Comparison of ENCODE assay signal across 9 mouse cellular contexts in the genomic region with DNA sequence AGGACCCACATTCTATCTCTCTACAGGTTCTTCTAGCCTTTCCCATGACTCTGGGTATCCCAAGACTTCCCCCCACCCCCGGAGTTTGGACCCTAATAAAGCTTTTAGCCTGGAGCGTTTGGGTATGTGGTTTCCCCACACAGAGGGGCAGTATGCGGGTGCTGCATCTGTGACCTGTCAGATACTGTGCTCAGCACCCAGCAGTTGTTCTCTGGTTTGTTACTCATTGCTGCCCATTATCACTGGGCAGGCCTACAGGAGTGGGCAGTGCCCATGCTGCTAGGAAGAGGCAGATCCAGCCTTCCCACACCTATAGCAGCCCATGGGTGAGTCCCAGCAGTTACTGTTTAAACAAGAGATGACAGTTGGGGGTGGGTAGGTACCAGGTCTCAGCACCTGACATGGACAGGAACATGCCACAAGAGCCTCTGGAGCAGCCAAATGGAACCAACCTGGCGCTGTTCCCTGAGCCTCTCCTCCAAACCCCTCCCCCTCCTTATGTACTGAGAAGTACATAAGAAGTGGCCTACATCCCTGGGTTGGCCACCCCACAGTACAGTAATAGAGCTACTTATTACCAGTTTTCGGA. TPM values are rescaled to one million over a fixed set of nuclear protein-coding genes. Genes with fewer than 3 reads are reported as not detected.
DNase-seq lines count a peak whose midpoint lies in the region; ATAC-seq and TF ChIP-seq lines count a peak whose summit lies in the region.
"Had no signal": no experiment of that assay in that cellular context is flagged by ENCODE, and none has a peak within 500 bp of the region (broad histone marks: within the 10 kb centered on the region; RNA-seq: fewer than 3 reads in every experiment).

No protein-coding gene starts in this region.

- H3K36me3 ChIP-seq in heart, postnatal 0 days (replicated peaks; ENCODE audit: control insufficient read depth, insufficient read depth, low read length) = peaks cover 20% of the 10 kb centered on the region
- no peaks in the 10 kb centered on the region for H3K36me3 ChIP-seq in neural tube, embryonic 15.5 days

- DNase-seq in lung, adult 18-20 months = peak; percentile 47 to 52
- no peak for DNase-seq in lung, postnatal 10 days
- no peak for DNase-seq in heart, postnatal 0 days (ENCODE audit: low spot score)
- DNase-seq in kidney, postnatal 25 days = peak; percentile 92 to 96
- no peak for DNase-seq in layer of hippocampus, adult 8-10 months (ENCODE audit: low spot score in 2 of 2)
- DNase-seq in urinary bladder, postnatal 36 days (ENCODE audit: low spot score in 2 of 2) = no peak
- DNase-seq: layer of hippocampus, adult 9-11 months had no signal

- H3K4me1 ChIP-seq in heart, postnatal 0 days (ENCODE audit: control insufficient read depth, insufficient read depth) = peaks cover 18% of the 10 kb centered on the region
- H3K4me1 ChIP-seq in neural tube, embryonic 15.5 days = peaks cover 22% of the 10 kb centered on the region

- no peak overlapping the region for H3K9ac ChIP-seq in heart, postnatal 0 days (replicated peaks; ENCODE audit: low read depth, low read length)
- H3K9ac ChIP-seq in neural tube, embryonic 15.5 days (replicated peaks) = no peak overlapping the region

- no peak for TF ChIP-seq CTCF in heart, postnatal 0 days (IDR thresholded peaks at IDR 0.05; ENCODE audit: low read depth)

- no peak for ATAC-seq in heart, postnatal 0 days (ENCODE audit: insufficient read depth, low read depth)
- no peak for ATAC-seq in neural tube, embryonic 15.5 days (ENCODE audit: low FRiP score)
- no peak for ATAC-seq in megakaryocyte-erythroid progenitor cell, adult 5-6 weeks (replicated peaks; ENCODE audit: low FRiP score, low TSS enrichment, poor library complexity, severe bottlenecking)

- no peaks in the 10 kb centered on the region for H3K9me3 ChIP-seq in heart, postnatal 0 days (replicated peaks; ENCODE audit: control insufficient read depth, low read length)
- no peaks in the 10 kb centered on the region for H3K9me3 ChIP-seq in neural tube, embryonic 15.5 days (replicated peaks)

- peak overlapping the region; percentile 98; the same call in 1 of the 2 replicates for H3K27ac ChIP-seq in heart, postnatal 0 days (ENCODE audit: low read depth)
- no peak overlapping the region for H3K27ac ChIP-seq in neural tube, embryonic 15.5 days (replicated peaks)

- no peaks in the 10 kb centered on the region for H3K27me3 ChIP-seq in heart, postnatal 0 days (ENCODE audit: control insufficient read depth, insufficient read depth, low read length)
- H3K27me3 ChIP-seq in neural tube, embryonic 15.5 days (replicated peaks) = no peaks in the 10 kb centered on the region

- peak overlapping the region; percentile 72 for H3K4me2 ChIP-seq in heart, postnatal 0 days (ENCODE audit: low read depth, low read length)
- peak overlapping the region; percentile 98 for H3K4me2 ChIP-seq in neural tube, embryonic 15.5 days

- TF ChIP-seq EP300 in heart, postnatal 0 days (IDR thresholded peaks at IDR 0.05; ENCODE audit: low read depth) = no peak

- 87% methylated on average over 5 of the region's 5 CpGs for WGBS in heart, postnatal 0 days
- 94% methylated on average over 5 of the region's 5 CpGs for WGBS in neural tube, embryonic 15.5 days

- peak overlapping the region; percentile 58 for H3K4me3 ChIP-seq in heart, postnatal 0 days (ENCODE audit: low read depth, low read length)
- H3K4me3 ChIP-seq in neural tube, embryonic 15.5 days (replicated peaks) = no peak overlapping the region; the same call in 1 of the 2 replicates

RNA-seq across cellular contexts. Expression of gene Smtn, which starts 3.6 kb away (rescaled TPM):
- total RNA-seq in heart, postnatal 0 days (2014; rRNA removed; ENCODE audit: low replicate concordance) = 74.5 and 94.2 TPM in 2 replicates
- 86.3 and 104 TPM in 2 replicates for polyA plus RNA-seq in heart, postnatal 0 days (2015; fragmentation: Nextera tagmentation; extraction: Ambion mirVana)
- 18.5 and 28.1 TPM in 2 replicates for polyA plus RNA-seq in neural tube, embryonic 15.5 days (2015; fragmentation: Nextera tagmentation; extraction: Ambion mirVana)
- total RNA-seq in layer of hippocampus, adult 8-10 months (2022) = 10 to 100 TPM in 1 of 4 experiments, 1 to 10 TPM in 3; 6.4 to 12.1 (median 8.3) TPM
- total RNA-seq in megakaryocyte-erythroid progenitor cell, adult 5-6 weeks (2014; fragmentation: Nextera tagmentation) = 3.3 and 4.1 TPM in 2 replicates
- total RNA-seq in megakaryocyte-erythroid progenitor cell, adult 5-6 weeks (2017) = 0.30 and 1.3 TPM in 2 replicates

RNA-seq across cellular contexts. Expression of gene Selenom, which starts 22.4 kb away (rescaled TPM):
- total RNA-seq in heart, postnatal 0 days (2014; rRNA removed; ENCODE audit: low replicate concordance) = 147 and 156 TPM in 2 replicates
- 129 and 130 TPM in 2 replicates for polyA plus RNA-seq in heart, postnatal 0 days (2015; fragmentation: Nextera tagmentation; extraction: Ambion mirVana)
- 174 and 188 TPM in 2 replicates for polyA plus RNA-seq in neural tube, embryonic 15.5 days (2015; fragmentation: Nextera tagmentation; extraction: Ambion mirVana)
- total RNA-seq in layer of hippocampus, adult 8-10 months (2022) = 100 to 1,000 TPM; 161 to 198 (median 177) TPM
- not detected in 2 replicates for total RNA-seq in megakaryocyte-erythroid progenitor cell, adult 5-6 weeks (2014; fragmentation: Nextera tagmentation)
- not detected in 2 replicates for total RNA-seq in megakaryocyte-erythroid progenitor cell, adult 5-6 weeks (2017)

RNA-seq across cellular contexts. Expression of gene Inpp5j, which starts 32.2 kb away (rescaled TPM):
- total RNA-seq in heart, postnatal 0 days (2014; rRNA removed; ENCODE audit: low replicate concordance) = 7.1 and 9.4 TPM in 2 replicates
- polyA plus RNA-seq in heart, postnatal 0 days (2015; fragmentation: Nextera tagmentation; extraction: Ambion mirVana) = 12.4 and 12.8 TPM in 2 replicates
- polyA plus RNA-seq in neural tube, embryonic 15.5 days (2015; fragmentation: Nextera tagmentation; extraction: Ambion mirVana) = 11.6 TPM in 2 replicates
- 10 to 100 TPM; 67.5 to 75.8 (median 73.6) TPM for total RNA-seq in layer of hippocampus, adult 8-10 months (2022)
- 0.37 TPM in 1 of 2 replicates, not detected in the other for total RNA-seq in megakaryocyte-erythroid progenitor cell, adult 5-6 weeks (2014; fragmentation: Nextera tagmentation)
- total RNA-seq in megakaryocyte-erythroid progenitor cell, adult 5-6 weeks (2017) = not detected in 2 replicates

RNA-seq across cellular contexts. Expression of gene Pla2g3, which starts 48.8 kb away (rescaled TPM):
- total RNA-seq in heart, postnatal 0 days (2014; rRNA removed; ENCODE audit: low replicate concordance) = 0.08 and 0.19 TPM in 2 replicates
- polyA plus RNA-seq in heart, postnatal 0 days (2015; fragmentation: Nextera tagmentation; extraction: Ambion mirVana) = 0.10 and 0.11 TPM in 2 replicates
- 2.4 and 3.7 TPM in 2 replicates for polyA plus RNA-seq in neural tube, embryonic 15.5 days (2015; fragmentation: Nextera tagmentation; extraction: Ambion mirVana)
- total RNA-seq in layer of hippocampus, adult 8-10 months (2022) = 1 to 10 TPM in 3 of 4 experiments, under 1 TPM in 1; 0.99 to 1.7 (median 1.5) TPM
- total RNA-seq in megakaryocyte-erythroid progenitor cell, adult 5-6 weeks (2014; fragmentation: Nextera tagmentation) = 0.12 TPM in 1 of 2 replicates, not detected in the other
- total RNA-seq in megakaryocyte-erythroid progenitor cell, adult 5-6 weeks (2017) = 0.28 TPM in 1 of 2 replicates, not detected in the other

Comparison
In these comparisons a context has a peak if more than half of its experiments do, and no peak if none do; other contexts are left out.
1. DNase-seq: peak in lung, adult 18-20 months (2 of 2) and kidney, postnatal 25 days (2 of 2); none in lung, postnatal 10 days (single experiment), heart, postnatal 0 days (single experiment), layer of hippocampus, adult 8-10 months (0 of 2) and urinary bladder, postnatal 36 days (0 of 2).
2. RNA of gene Selenom, which starts 22.4 kb away (total RNA-seq): 161 to 198 TPM in layer of hippocampus, adult 8-10 months and 147 to 156 TPM in heart, postnatal 0 days; not detected in megakaryocyte-erythroid progenitor cell, adult 5-6 weeks; every median in the first group is over 100 times any median in the second.